16 mouse cellular contexts compared by ENCODE assay signal in genomic region chr9:35529796-35530195, GRCm38 (mm10). TPM values are rescaled to one million over a fixed set of nuclear protein-coding genes. Genes with fewer than 3 reads are reported as not detected.
DNase-seq lines count a peak whose midpoint lies in the region; ATAC-seq and TF ChIP-seq lines count a peak whose summit lies in the region.
"Had no signal": no experiment of that assay in that cellular context is flagged by ENCODE, and none has a peak within 500 bp of the region (broad histone marks: within the 10 kb centered on the region; RNA-seq: fewer than 3 reads in every experiment).

No protein-coding gene starts in this region.

- no peak overlapping the region for H3K9ac ChIP-seq in heart, embryonic 13.5 days
- no peak overlapping the region for H3K9ac ChIP-seq in embryonic facial prominence, embryonic 12.5 days
- H3K9ac ChIP-seq in limb, embryonic 15.5 days = no peak overlapping the region
- H3K9ac ChIP-seq in forebrain, embryonic 11.5 days (ENCODE audit: low read length) = no peak overlapping the region
- H3K9ac ChIP-seq in forebrain, postnatal 0 days = no peak overlapping the region

- DNase-seq in heart, adult 18-20 months = no peak
- peak; percentile 51 for DNase-seq in 3T3-L1 (ENCODE audit: low read depth, low spot score)
- DNase-seq in thymus, postnatal 25 days = no peak
- DNase-seq in forebrain, embryonic 11.5 days (ENCODE audit: low spot score) = no peak
- no peak for DNase-seq in forebrain, postnatal 0 days
- DNase-seq: cerebellum, adult 11-12 months; heart, adult 11 months; heart, postnatal 4 days had no signal

- no peaks in the 10 kb centered on the region for H3K27me3 ChIP-seq in heart, embryonic 13.5 days (replicated peaks)
- H3K27me3 ChIP-seq in embryonic facial prominence, embryonic 12.5 days = no peaks in the 10 kb centered on the region
- H3K27me3 ChIP-seq in limb, embryonic 15.5 days = no peaks in the 10 kb centered on the region
- no peaks in the 10 kb centered on the region for H3K27me3 ChIP-seq in forebrain, embryonic 11.5 days (ENCODE audit: control insufficient read depth, insufficient read depth, low read length)
- H3K27me3 ChIP-seq in forebrain, postnatal 0 days (ENCODE audit: insufficient read depth, low read length) = no peaks in the 10 kb centered on the region

- peaks cover 5% of the 10 kb centered on the region for H3K4me1 ChIP-seq in heart, embryonic 13.5 days
- H3K4me1 ChIP-seq in embryonic facial prominence, embryonic 12.5 days = peaks cover 24% of the 10 kb centered on the region
- peaks cover 45% of the 10 kb centered on the region for H3K4me1 ChIP-seq in limb, embryonic 15.5 days
- H3K4me1 ChIP-seq in forebrain, embryonic 11.5 days (replicated peaks; ENCODE audit: control insufficient read depth, insufficient read depth, low read length) = no peaks in the 10 kb centered on the region
- no peaks in the 10 kb centered on the region for H3K4me1 ChIP-seq in forebrain, postnatal 0 days (ENCODE audit: insufficient read depth)

- H3K4me2 ChIP-seq in heart, embryonic 13.5 days = no peak overlapping the region
- 0 out of 2 replicates have a peak overlapping the region, but pooled peaks have one; percentile 24 for H3K4me2 ChIP-seq in embryonic facial prominence, embryonic 12.5 days (replicated peaks)
- H3K4me2 ChIP-seq in limb, embryonic 15.5 days = peak overlapping the region; percentile 5; the same call in 1 of the 2 replicates
- no peak overlapping the region for H3K4me2 ChIP-seq in forebrain, embryonic 11.5 days (ENCODE audit: low read depth, low read length, severe bottlenecking)
- H3K4me2 ChIP-seq in forebrain, postnatal 0 days (ENCODE audit: low read depth) = no peak overlapping the region

- ATAC-seq in heart, embryonic 13.5 days (ENCODE audit: extremely low read depth, insufficient number of reproducible peaks, low FRiP score, low TSS enrichment) = no peak
- peak; percentile 73; the same call in 1 of the 2 replicates for ATAC-seq in embryonic facial prominence, embryonic 12.5 days (ENCODE audit: insufficient number of reproducible peaks, insufficient read depth, low FRiP score, low TSS enrichment)
- ATAC-seq in limb, embryonic 15.5 days (ENCODE audit: insufficient number of reproducible peaks, low FRiP score, low TSS enrichment, low read depth) = peak; percentile 59; the same call in 1 of the 2 replicates
- no peak for ATAC-seq in forebrain, embryonic 11.5 days (replicated peaks; ENCODE audit: low FRiP score)
- ATAC-seq in forebrain, postnatal 0 days = no peak

- WGBS in heart, embryonic 13.5 days = 25% methylated on average over 1 of the region's 1 CpGs
- WGBS in embryonic facial prominence, embryonic 12.5 days = 8% methylated on average over 1 of the region's 1 CpGs
- 0% methylated on average over 1 of the region's 1 CpGs for WGBS in limb, embryonic 15.5 days
- 3% methylated on average over 1 of the region's 1 CpGs for WGBS in forebrain, embryonic 11.5 days
- WGBS in forebrain, postnatal 0 days = 9% methylated on average over 1 of the region's 1 CpGs

- H3K9me3 ChIP-seq in heart, embryonic 13.5 days = no peaks in the 10 kb centered on the region
- no peaks in the 10 kb centered on the region for H3K9me3 ChIP-seq in embryonic facial prominence, embryonic 12.5 days
- no peaks in the 10 kb centered on the region for H3K9me3 ChIP-seq in limb, embryonic 15.5 days
- H3K9me3 ChIP-seq in forebrain, embryonic 11.5 days (ENCODE audit: control insufficient read depth, low read length) = no peaks in the 10 kb centered on the region
- no peaks in the 10 kb centered on the region for H3K9me3 ChIP-seq in forebrain, postnatal 0 days (ENCODE audit: low read length)

- no peak for TF ChIP-seq CTCF in forebrain, postnatal 0 days (IDR thresholded peaks at IDR 0.05; ENCODE audit: low read depth)

- H3K4me3 ChIP-seq in heart, embryonic 13.5 days = no peak overlapping the region
- no peak overlapping the region for H3K4me3 ChIP-seq in embryonic facial prominence, embryonic 12.5 days
- no peak overlapping the region for H3K4me3 ChIP-seq in limb, embryonic 15.5 days
- H3K4me3 ChIP-seq in forebrain, embryonic 11.5 days (ENCODE audit: low read depth, low read length) = no peak overlapping the region
- H3K4me3 ChIP-seq in forebrain, postnatal 0 days (ENCODE audit: low read depth, low read length) = no peak overlapping the region
- H3K4me3 ChIP-seq: myocyte had no signal

- peak overlapping the region; percentile 59 for H3K27ac ChIP-seq in heart, embryonic 13.5 days (replicated peaks)
- peak overlapping the region; percentile 78 for H3K27ac ChIP-seq in embryonic facial prominence, embryonic 12.5 days
- H3K27ac ChIP-seq in limb, embryonic 15.5 days = peak overlapping the region; percentile 77
- H3K27ac ChIP-seq in forebrain, embryonic 11.5 days (ENCODE audit: low read depth, low read length) = no peak overlapping the region
- no peak overlapping the region for H3K27ac ChIP-seq in forebrain, postnatal 0 days (ENCODE audit: low read depth, low read length)

- H3K36me3 ChIP-seq in heart, embryonic 13.5 days = no peaks in the 10 kb centered on the region
- H3K36me3 ChIP-seq in embryonic facial prominence, embryonic 12.5 days = no peaks in the 10 kb centered on the region
- no peaks in the 10 kb centered on the region for H3K36me3 ChIP-seq in limb, embryonic 15.5 days
- H3K36me3 ChIP-seq in forebrain, embryonic 11.5 days (ENCODE audit: control insufficient read depth, insufficient read depth, low read length) = no peaks in the 10 kb centered on the region
- no peaks in the 10 kb centered on the region for H3K36me3 ChIP-seq in forebrain, postnatal 0 days (ENCODE audit: insufficient read depth)

RNA-seq across cellular contexts. Expression of gene Gm1113, which starts 11.7 kb away (rescaled TPM):
- not detected in 2 replicates for polyA plus RNA-seq in heart, embryonic 13.5 days (2015; fragmentation: Nextera tagmentation; extraction: Ambion mirVana)
- total RNA-seq in heart, adult 18-20 months (2021) = not detected
- not detected in 2 replicates for polyA plus RNA-seq in embryonic facial prominence, embryonic 12.5 days (2016; fragmentation: Nextera tagmentation; extraction: Ambion mirVana)
- polyA plus RNA-seq in limb, embryonic 15.5 days (2015; fragmentation: Nextera tagmentation; extraction: Ambion mirVana) = not detected in 2 replicates
- polyA plus RNA-seq in forebrain, embryonic 11.5 days (2014; fragmentation: Nextera tagmentation; extraction: Ambion mirVana) = not detected in 2 replicates
- total RNA-seq in forebrain, postnatal 0 days (2014; rRNA removed) = not detected in 2 replicates
- polyA plus RNA-seq in forebrain, postnatal 0 days (2015; fragmentation: Nextera tagmentation; extraction: Ambion mirVana) = not detected in 2 replicates
- total RNA-seq: heart, postnatal 4 days; layer of hippocampus, adult 8-10 months; megakaryocyte progenitor cell, adult 5-6 weeks had no signal
- polyA plus RNA-seq: kidney, embryonic 14.5 days; liver, embryonic 16.5 days; myocyte had no signal

RNA-seq across cellular contexts. Expression of gene Ddx25, which starts 28.5 kb away (rescaled TPM):
- 1.4 and 1.5 TPM in 2 replicates for polyA plus RNA-seq in heart, embryonic 13.5 days (2015; fragmentation: Nextera tagmentation; extraction: Ambion mirVana)
- total RNA-seq in heart, adult 18-20 months (2021) = not detected
- polyA plus RNA-seq in embryonic facial prominence, embryonic 12.5 days (2016; fragmentation: Nextera tagmentation; extraction: Ambion mirVana) = 6.2 and 6.4 TPM in 2 replicates
- 2.1 and 2.4 TPM in 2 replicates for polyA plus RNA-seq in limb, embryonic 15.5 days (2015; fragmentation: Nextera tagmentation; extraction: Ambion mirVana)
- polyA plus RNA-seq in forebrain, embryonic 11.5 days (2014; fragmentation: Nextera tagmentation; extraction: Ambion mirVana) = 8.2 and 8.8 TPM in 2 replicates
- total RNA-seq in forebrain, postnatal 0 days (2014; rRNA removed) = 22.2 and 23.5 TPM in 2 replicates
- polyA plus RNA-seq in forebrain, postnatal 0 days (2015; fragmentation: Nextera tagmentation; extraction: Ambion mirVana) = 23.6 and 25.6 TPM in 2 replicates
- polyA plus RNA-seq: myocyte had no signal

RNA-seq across cellular contexts. Expression of gene Pus3, which starts 28.6 kb away (rescaled TPM):
- 12.0 and 13.6 TPM in 2 replicates for polyA plus RNA-seq in heart, embryonic 13.5 days (2015; fragmentation: Nextera tagmentation; extraction: Ambion mirVana)
- total RNA-seq in heart, adult 18-20 months (2021) = 1 to 10 TPM; 6.1 to 6.8 TPM
- 20.9 and 21.4 TPM in 2 replicates for polyA plus RNA-seq in embryonic facial prominence, embryonic 12.5 days (2016; fragmentation: Nextera tagmentation; extraction: Ambion mirVana)
- 17.2 and 19.2 TPM in 2 replicates for polyA plus RNA-seq in limb, embryonic 15.5 days (2015; fragmentation: Nextera tagmentation; extraction: Ambion mirVana)
- polyA plus RNA-seq in forebrain, embryonic 11.5 days (2014; fragmentation: Nextera tagmentation; extraction: Ambion mirVana) = 21.8 TPM in 2 replicates
- total RNA-seq in forebrain, postnatal 0 days (2014; rRNA removed) = 18.8 and 19.2 TPM in 2 replicates
- polyA plus RNA-seq in forebrain, postnatal 0 days (2015; fragmentation: Nextera tagmentation; extraction: Ambion mirVana) = 13.9 and 15.2 TPM in 2 replicates

RNA-seq across cellular contexts. Expression of gene Pate2, which starts 40.3 kb away (rescaled TPM):
- 0.20 and 0.39 TPM in 2 replicates for polyA plus RNA-seq in heart, embryonic 13.5 days (2015; fragmentation: Nextera tagmentation; extraction: Ambion mirVana)
- not detected for total RNA-seq in heart, adult 18-20 months (2021)
- 1.2 and 1.3 TPM in 2 replicates for polyA plus RNA-seq in embryonic facial prominence, embryonic 12.5 days (2016; fragmentation: Nextera tagmentation; extraction: Ambion mirVana)
- polyA plus RNA-seq in limb, embryonic 15.5 days (2015; fragmentation: Nextera tagmentation; extraction: Ambion mirVana) = 0.31 and 0.83 TPM in 2 replicates
- 0.75 and 1.0 TPM in 2 replicates for polyA plus RNA-seq in forebrain, embryonic 11.5 days (2014; fragmentation: Nextera tagmentation; extraction: Ambion mirVana)
- 0.62 and 2.6 TPM in 2 replicates for total RNA-seq in forebrain, postnatal 0 days (2014; rRNA removed)
- polyA plus RNA-seq in forebrain, postnatal 0 days (2015; fragmentation: Nextera tagmentation; extraction: Ambion mirVana) = 0.67 and 0.90 TPM in 2 replicates

RNA-seq across cellular contexts. Expression of gene Hyls1, which starts 40.4 kb away (rescaled TPM):
- polyA plus RNA-seq in heart, embryonic 13.5 days (2015; fragmentation: Nextera tagmentation; extraction: Ambion mirVana) = 11.5 and 13.2 TPM in 2 replicates
- 1 to 10 TPM; 1.6 to 2.2 TPM for total RNA-seq in heart, adult 18-20 months (2021)
- 20.3 and 23.6 TPM in 2 replicates for polyA plus RNA-seq in embryonic facial prominence, embryonic 12.5 days (2016; fragmentation: Nextera tagmentation; extraction: Ambion mirVana)
- 14.2 and 14.4 TPM in 2 replicates for polyA plus RNA-seq in limb, embryonic 15.5 days (2015; fragmentation: Nextera tagmentation; extraction: Ambion mirVana)
- 31.1 and 34.2 TPM in 2 replicates for polyA plus RNA-seq in forebrain, embryonic 11.5 days (2014; fragmentation: Nextera tagmentation; extraction: Ambion mirVana)
- 15.8 and 16.6 TPM in 2 replicates for total RNA-seq in forebrain, postnatal 0 days (2014; rRNA removed)
- 13.6 and 14.8 TPM in 2 replicates for polyA plus RNA-seq in forebrain, postnatal 0 days (2015; fragmentation: Nextera tagmentation; extraction: Ambion mirVana)

Comparison
In these comparisons a context has a peak if more than half of its experiments do, and no peak if none do; other contexts are left out.
1. ATAC-seq: peak in embryonic facial prominence, embryonic 12.5 days (single experiment) and limb, embryonic 15.5 days (single experiment); none in heart, embryonic 13.5 days (single experiment), forebrain, embryonic 11.5 days (single experiment) and forebrain, postnatal 0 days (single experiment).
2. H3K27ac ChIP-seq: peak in heart, embryonic 13.5 days (single experiment), embryonic facial prominence, embryonic 12.5 days (single experiment) and limb, embryonic 15.5 days (single experiment); none in forebrain, embryonic 11.5 days (single experiment) and forebrain, postnatal 0 days (single experiment).
3. H3K4me2 ChIP-seq: peak in embryonic facial prominence, embryonic 12.5 days (single experiment) and limb, embryonic 15.5 days (single experiment); none in heart, embryonic 13.5 days (single experiment), forebrain, embryonic 11.5 days (single experiment) and forebrain, postnatal 0 days (single experiment).